Mouse (Mus musculus) ES-E14 (cell line): ENCODE measurements at regions not wholly inside any gene's neighbourhood (a gene's known extent, or its start where the extent isn't known, plus 50 kb on each side); places are given as distances from the start of the nearest gene placed in this dataset.

Experiments used
- CHD2 ChIP-seq: IDR thresholded peaks from 2 replicates; pipeline ENCODE4 v1.6.1; 2014; ENCODE audit warnings: mild to moderate bottlenecking, low read depth, low read length, inconsistent platforms
- MAFK ChIP-seq: IDR thresholded peaks from 2 replicates; pipeline ENCODE4 v1.6.1; 2014; ENCODE audit warnings: mild to moderate bottlenecking, low read depth, low read length, inconsistent platforms; ENCODE audit not compliant: insufficient read depth

GRCm38 (mm10) chr3:63610113-63610919, 126.6 kb upstream of the Gm34302 start:
- TF ChIP-seq CHD2 (no peak), MAFK (no peak)
